8 mouse cellular contexts compared by ENCODE assay signal in the genomic region with DNA sequence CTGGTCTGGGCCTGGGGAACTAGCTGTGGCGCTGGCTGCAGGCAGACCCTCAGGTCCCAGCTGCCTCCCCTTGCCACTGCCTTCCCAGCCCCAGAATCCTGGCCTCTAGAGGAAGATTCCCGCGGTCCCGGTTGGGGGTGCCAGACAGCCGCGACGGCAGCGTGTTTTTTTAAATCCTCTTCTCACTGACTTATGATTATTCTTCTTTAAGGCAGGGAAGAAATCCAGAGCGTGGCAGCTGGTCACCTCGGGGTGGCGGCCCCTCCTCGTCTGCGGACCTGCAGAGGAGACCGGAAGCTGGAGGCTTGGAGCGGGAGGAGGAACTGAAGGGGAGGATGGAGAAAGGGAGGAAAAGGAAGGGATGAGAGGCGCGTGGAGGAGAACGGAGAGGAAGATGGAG. TPM values are rescaled to one million over a fixed set of nuclear protein-coding genes. Genes with fewer than 3 reads are reported as not detected.
DNase-seq lines count a peak whose midpoint lies in the region; ATAC-seq lines count a peak whose summit lies in the region.

No protein-coding gene starts in this region.

- 3% methylated on average over 18 of the region's 18 CpGs for WGBS in intestine, embryonic 14.5 days

- intact Hi-C loops in gastrocnemius, postnatal 14 days (cut with DNase I; ENCODE audit: low total_unique reads), result no loop called here
- intact Hi-C loops in left cerebral cortex, postnatal 25 days (cut with DNase I), result loop anchor here (5.0 kb wide), 1 partner anchor 179 kb away; no protein-coding TSS in a partner anchor

- H3K36me3 ChIP-seq in intestine, embryonic 14.5 days (ENCODE audit: control insufficient read depth, insufficient read depth, low read length), result no peaks in the 10 kb centered on the region

- peak overlapping the region; percentile 39 for H3K9ac ChIP-seq in intestine, embryonic 14.5 days (ENCODE audit: low read length)

- H3K4me2 ChIP-seq in intestine, embryonic 14.5 days (ENCODE audit: low read length), result peak overlapping the region; percentile 55

- peak overlapping the region; percentile 87 for H3K27ac ChIP-seq in intestine, embryonic 14.5 days (ENCODE audit: low read depth)

- H3K9me3 ChIP-seq in intestine, embryonic 14.5 days (ENCODE audit: control insufficient read depth, low read length), result no peaks in the 10 kb centered on the region

- H3K4me3 ChIP-seq in intestine, embryonic 14.5 days (ENCODE audit: low read depth, low read length), result peak overlapping the region; percentile 2; the same call in 1 of the 2 replicates

- DNase-seq in adrenal gland, adult 8-10 months, result peak; percentile 55
- peak; percentile 86 for DNase-seq in embryo, embryonic 11 days
- DNase-seq in gastrocnemius, postnatal 14 days, result peak; percentile 82
- peak; percentile 82 for DNase-seq in intestine, embryonic 14.5 days (ENCODE audit: low spot score)
- peak; percentile 64 to 76 for DNase-seq in left cerebral cortex, postnatal 25 days (ENCODE audit: low spot score in 2 of 2)
- DNase-seq in lung, postnatal 4 days, result peak; percentile 75 to 90
- peak; percentile 61 for DNase-seq in right cerebral cortex, postnatal 25 days

- peak; percentile 71 for ATAC-seq in intestine, embryonic 14.5 days (replicated peaks; ENCODE audit: low FRiP score, low TSS enrichment, low read depth)
- ATAC-seq in inflammation-experienced regulatory T-cells, adult 6 months, result no peak

- H3K27me3 ChIP-seq in intestine, embryonic 14.5 days (replicated peaks; ENCODE audit: control insufficient read depth, insufficient read depth, low read length), result no peaks in the 10 kb centered on the region

- peaks cover 21% of the 10 kb centered on the region for H3K4me1 ChIP-seq in intestine, embryonic 14.5 days (replicated peaks; ENCODE audit: control insufficient read depth, insufficient read depth, low read length)

RNA-seq across cellular contexts. Expression of a gene that starts 18.7 kb away (rescaled TPM):
- 1 to 10 TPM in 3 of 4 experiments, under 1 TPM in 1; 0.81 to 7.0 (median 4.1) TPM for total RNA-seq in adrenal gland, adult 8-10 months (2022)
- total RNA-seq in gastrocnemius, postnatal 14 days (2021), result 1 to 10 TPM; 5.0 to 5.9 TPM
- polyA plus RNA-seq in intestine, embryonic 14.5 days (2014; fragmentation: Nextera tagmentation; extraction: Ambion mirVana), result 0.99 and 1.1 TPM in 2 replicates
- 1 to 10 TPM; 4.2 to 5.5 TPM for total RNA-seq in left cerebral cortex, postnatal 25 days (2021)
- 1 to 10 TPM; 3.0 to 8.3 (median 4.3) TPM for polyA plus RNA-seq in inflammation-experienced regulatory T-cells, adult 6 months (2017; shearing (Covaris generic))
